19 mouse cellular contexts compared by ENCODE assay signal in genomic region chr1:135697462-135697861, GRCm38 (mm10). TPM values are rescaled to one million over a fixed set of nuclear protein-coding genes. Genes with fewer than 3 reads are reported as not detected.
DNase-seq lines count a peak whose midpoint lies in the region; ATAC-seq and TF ChIP-seq lines count a peak whose summit lies in the region.
"Had no signal": no experiment of that assay in that cellular context is flagged by ENCODE, and none has a peak within 500 bp of the region (broad histone marks: within the 10 kb centered on the region; RNA-seq: fewer than 3 reads in every experiment).

No protein-coding gene starts in this region.

- no peak overlapping the region for H3K9ac ChIP-seq in forebrain, postnatal 0 days
- no peak overlapping the region for H3K9ac ChIP-seq in forebrain, embryonic 14.5 days (ENCODE audit: low read length)
- H3K9ac ChIP-seq: forebrain, embryonic 13.5 days; limb, embryonic 15.5 days; midbrain, embryonic 13.5 days had no signal

- DNase-seq in forebrain, postnatal 0 days = no peak
- no peak for DNase-seq in forebrain, embryonic 14.5 days (ENCODE audit: low spot score)
- no peak for DNase-seq in left cerebral cortex, adult 2 months (ENCODE audit: extremely low spot score in 1 of 2, low spot score in 2 of 2)
- no peak for DNase-seq in left cerebral cortex, postnatal 14 days (ENCODE audit: low spot score in 2 of 2)
- DNase-seq in testis, postnatal 14 days (ENCODE audit: low spot score) = no peak
- DNase-seq in retina, postnatal 1 day = no peak
- no peak for DNase-seq in ovary, postnatal 14 days (ENCODE audit: low spot score)
- DNase-seq: cerebellum, adult 8-10 months; gastrocnemius, postnatal 14 days; kidney, adult 8-10 months; kidney, postnatal 36 days; lung, adult 2 months; thymus, postnatal 36 days had no signal

- ATAC-seq in forebrain, postnatal 0 days = no peak
- no peak for ATAC-seq in forebrain, embryonic 14.5 days
- ATAC-seq: CD4-positive, CD25-positive, alpha-beta regulatory T cell, adult 4 months; forebrain, embryonic 13.5 days; midbrain, embryonic 13.5 days had no signal

- no peak overlapping the region for H3K4me2 ChIP-seq in forebrain, postnatal 0 days (ENCODE audit: low read depth)
- no peak overlapping the region for H3K4me2 ChIP-seq in forebrain, embryonic 14.5 days (ENCODE audit: low read length)
- H3K4me2 ChIP-seq: forebrain, embryonic 13.5 days had no signal

- TF ChIP-seq CTCF in forebrain, postnatal 0 days (IDR thresholded peaks at IDR 0.05; ENCODE audit: low read depth) = peak; percentile 33
- TF ChIP-seq CTCF in left cerebral cortex, adult 2 months (IDR thresholded peaks at IDR 0.05) = peak; percentile 12; the same call in 1 of the 2 replicates
- TF ChIP-seq CTCF in testis, adult 2 months (IDR thresholded peaks at IDR 0.05; ENCODE audit: control insufficient read depth, insufficient read depth, insufficient replicate concordance, low read depth, low read length) = 0 out of 2 replicates have a peak, but pooled peaks have one; percentile 6

- no peak overlapping the region for H3K27ac ChIP-seq in forebrain, postnatal 0 days (ENCODE audit: low read depth, low read length)
- no peak overlapping the region for H3K27ac ChIP-seq in forebrain, embryonic 14.5 days (ENCODE audit: low read depth, low read length)
- no peak overlapping the region for H3K27ac ChIP-seq in left cerebral cortex, adult 2 months
- H3K27ac ChIP-seq in testis, adult 2 months (ENCODE audit: control insufficient read depth, insufficient read depth, low read depth, low read length) = no peak overlapping the region
- H3K27ac ChIP-seq: forebrain, embryonic 13.5 days; hindbrain, embryonic 10.5 days had no signal

- no peak overlapping the region for H3K4me3 ChIP-seq in forebrain, postnatal 0 days (ENCODE audit: low read depth, low read length)
- H3K4me3 ChIP-seq in forebrain, embryonic 14.5 days (ENCODE audit: low read depth, low read length) = no peak overlapping the region
- no peak overlapping the region for H3K4me3 ChIP-seq in left cerebral cortex, adult 2 months
- H3K4me3 ChIP-seq in testis, adult 2 months (ENCODE audit: control insufficient read depth, low read depth, low read length) = no peak overlapping the region
- H3K4me3 ChIP-seq: forebrain, embryonic 13.5 days; limb, embryonic 15.5 days; midbrain, embryonic 13.5 days had no signal

- no peaks in the 10 kb centered on the region; the same call in 1 of the 2 replicates for H3K27me3 ChIP-seq in forebrain, postnatal 0 days (ENCODE audit: insufficient read depth, low read length)
- peaks cover 5% of the 10 kb centered on the region for H3K27me3 ChIP-seq in forebrain, embryonic 14.5 days (replicated peaks; ENCODE audit: control insufficient read depth, insufficient read depth, low read length)
- H3K27me3 ChIP-seq in testis, adult 2 months (ENCODE audit: control insufficient read depth, insufficient read depth, low read length) = no peaks in the 10 kb centered on the region
- H3K27me3 ChIP-seq: limb, embryonic 15.5 days had no signal

- 0 out of 2 replicates have a peak, but pooled peaks cover 4% of the 10 kb centered on the region for H3K4me1 ChIP-seq in forebrain, postnatal 0 days (ENCODE audit: insufficient read depth)
- peaks cover 9% of the 10 kb centered on the region; the same call in 1 of the 2 replicates for H3K4me1 ChIP-seq in forebrain, embryonic 14.5 days (ENCODE audit: control insufficient read depth, insufficient read depth, low read length)
- H3K4me1 ChIP-seq in testis, adult 2 months (ENCODE audit: control insufficient read depth, insufficient read depth, low read length) = peaks cover 8% of the 10 kb centered on the region

- 83% methylated on average over 4 of the region's 4 CpGs for WGBS in forebrain, postnatal 0 days
- 83% methylated on average over 4 of the region's 4 CpGs for WGBS in forebrain, embryonic 14.5 days

- TF ChIP-seq POLR2A in testis, adult 2 months (IDR thresholded peaks at IDR 0.05; ENCODE audit: control insufficient read depth, low read depth, low read length) = no peak

- no peaks in the 10 kb centered on the region for H3K36me3 ChIP-seq in forebrain, postnatal 0 days (ENCODE audit: insufficient read depth)
- H3K36me3 ChIP-seq in forebrain, embryonic 14.5 days (ENCODE audit: control insufficient read depth, insufficient read depth, low read length) = no peaks in the 10 kb centered on the region
- H3K36me3 ChIP-seq in testis, adult 2 months (ENCODE audit: control insufficient read depth, insufficient read depth, low read length) = no peaks in the 10 kb centered on the region
- H3K36me3 ChIP-seq: hindbrain, embryonic 10.5 days; limb, embryonic 15.5 days; midbrain, embryonic 13.5 days had no signal

- intact Hi-C loops in left cerebral cortex, adult 2 months (cut with DNase I) = loop anchor here (10.0 kb wide), 1 partner anchor 523 kb away; no protein-coding TSS in a partner anchor
- intact Hi-C loops in left cerebral cortex, postnatal 14 days (cut with DNase I) = loop anchor here (5.0 kb wide), 1 partner anchor 235 kb away; no protein-coding TSS in a partner anchor

- no peaks in the 10 kb centered on the region for H3K9me3 ChIP-seq in forebrain, postnatal 0 days (ENCODE audit: low read length)
- no peaks in the 10 kb centered on the region for H3K9me3 ChIP-seq in forebrain, embryonic 14.5 days (replicated peaks; ENCODE audit: control insufficient read depth, low read length)
- H3K9me3 ChIP-seq: forebrain, embryonic 13.5 days; limb, embryonic 15.5 days; midbrain, embryonic 13.5 days had no signal

RNA-seq across cellular contexts. Expression of gene Csrp1, which starts 22.4 kb away (rescaled TPM):
- total RNA-seq in forebrain, postnatal 0 days (2014; rRNA removed) = 53.2 and 55.7 TPM in 2 replicates
- polyA plus RNA-seq in forebrain, postnatal 0 days (2015; fragmentation: Nextera tagmentation; extraction: Ambion mirVana) = 20.8 and 21.0 TPM in 2 replicates
- polyA plus RNA-seq in forebrain, embryonic 14.5 days (2014; fragmentation: Nextera tagmentation; extraction: Ambion mirVana) = 22.3 and 24.9 TPM in 2 replicates
- total RNA-seq in left cerebral cortex, adult 2 months (2021) = 100 to 1,000 TPM; 208 to 212 TPM
- total RNA-seq in left cerebral cortex, postnatal 14 days (2021) = 100 to 1,000 TPM; 133 to 136 TPM
- 28.9 and 54.8 TPM in 2 replicates for polyA plus RNA-seq in testis, adult 2 months (2012; rRNA removed)
